Mouse (Mus musculus) heart, postnatal 0 days (tissue): Measurements from ENCODE around the gene Sema5a. TPM values are rescaled to one million over a fixed set of nuclear protein-coding genes. Genes with fewer than 3 reads are reported as not detected.

Source experiments
- ATAC-seq: fragments of 200-750 bp; cut with Nextera tagmentation; 2 replicates; pipeline ENCODE4 v1.8.0; 2017; ENCODE audit warnings: low read depth, moderate number of reproducible peaks, moderate library complexity; ENCODE audit not compliant: insufficient read depth
- DNase-seq: peaks from one replicate; pipeline ENCODE4 v3.0.0-alpha.2; 2016; ENCODE audit warnings: low spot score
- H3K27ac ChIP-seq: fragments of 300-500 bp; sonication (generic); 2 replicates; pipeline ENCODE4 v1.5.1; 2014; ENCODE audit warnings: low read depth, mild to moderate bottlenecking
- H3K27me3 ChIP-seq: fragments of 300-500 bp; sonication (generic); 2 replicates; pipeline ENCODE4 v1.6.1; 2014; ENCODE audit warnings: low read length, mixed read lengths; ENCODE audit not compliant: control insufficient read depth, insufficient read depth
- H3K36me3 ChIP-seq: fragments of 300-500 bp; sonication (generic); replicated peaks from 2 replicates; pipeline ENCODE4 v1.6.1; 2014; ENCODE audit warnings: low read length, mixed read lengths; ENCODE audit not compliant: control insufficient read depth, insufficient read depth
- H3K4me1 ChIP-seq: fragments of 300-500 bp; sonication (generic); 2 replicates; pipeline ENCODE4 v1.6.1; 2014; ENCODE audit warnings: antibody characterized with exemption; ENCODE audit not compliant: control insufficient read depth, insufficient read depth
- H3K4me2 ChIP-seq: fragments of 300-500 bp; sonication (generic); 2 replicates; pipeline ENCODE4 v1.6.1; 2014; ENCODE audit warnings: low read depth, mild to moderate bottlenecking, low read length, moderate library complexity
- H3K4me3 ChIP-seq: fragments of 300-500 bp; sonication (generic); 2 replicates; pipeline ENCODE4 v1.5.1; 2014; ENCODE audit warnings: low read depth, low read length
- H3K9ac ChIP-seq: fragments of 300-500 bp; sonication (generic); replicated peaks from 2 replicates; pipeline ENCODE4 v1.6.1; 2014; ENCODE audit warnings: low read depth, low read length, mixed read lengths
- H3K9me3 ChIP-seq: fragments of 300-500 bp; sonication (generic); replicated peaks from 2 replicates; pipeline ENCODE4 v1.6.1; 2016; ENCODE audit warnings: low read length; ENCODE audit not compliant: control insufficient read depth
- CTCF ChIP-seq: IDR thresholded peaks from 2 replicates; pipeline ENCODE4 v1.5.1; 2016; ENCODE audit warnings: antibody characterized with exemption, control low read depth, low read depth
- EP300 ChIP-seq: IDR thresholded peaks from 2 replicates; pipeline ENCODE4 v1.6.1; 2016; ENCODE audit warnings: antibody characterized with exemption, low read depth
- WGBS: fragments of 180-500 bp; shearing (Covaris S2); extraction: QIAGEN DNeasy Blood & Tissue Kit; methylation state at CpG from one replicate; pipeline ENCODE4 v1.1.7; 2014; 5-methylcytosine and 5-hydroxymethylcytosine counted together
- polyA plus RNA-seq: library from polyadenylated mRNA; unstranded; fragments of >200 nt; fragmentation: Nextera tagmentation; extraction: Ambion mirVana; gene quantifications from 2 replicates; pipeline ENCODE4 v1.2.1, GENCODE M21; 2015
- total RNA-seq: library from RNA; depleted of rRNA; stranded (reverse); fragments of >200 nt; gene quantifications from 2 replicates; pipeline ENCODE4 v1.2.3, GENCODE M21; 2014; ENCODE audit warnings: low replicate concordance

Gene Sema5a
- total and polyA plus RNA-seq, 2 experiments from 2014 or later, result 3.7 to 11.5 TPM

GRCm38 (mm10) chr15:32433833-32434155, 189.2 kb downstream of the Sema5a start:
- Histone ChIP-seq H3K9ac (no peak overlapping the region), H3K27ac (no peak overlapping the region), H3K36me3 (no peaks in the 10 kb centered on the region), H3K4me2 (no peak overlapping the region), H3K27me3 (no peaks in the 10 kb centered on the region), H3K4me3 (no peak overlapping the region), H3K9me3 (no peaks in the 10 kb centered on the region), H3K4me1 (0 out of 2 replicates have a peak, but pooled peaks cover 5% of the 10 kb centered on the region)
- ATAC-seq, result no peak
- no peak for TF ChIP-seq CTCF
- no peak for TF ChIP-seq EP300
- DNase-seq, result no peak

GRCm38 (mm10) chr15:32434274-32434673, 189.7 kb downstream of the Sema5a start:
- Histone ChIP-seq H3K4me2 (no peak overlapping the region), H3K4me1 (0 out of 2 replicates have a peak, but pooled peaks cover 5% of the 10 kb centered on the region), H3K9ac (no peak overlapping the region), H3K4me3 (no peak overlapping the region), H3K27me3 (no peaks in the 10 kb centered on the region), H3K27ac (no peak overlapping the region), H3K36me3 (no peaks in the 10 kb centered on the region), H3K9me3 (no peaks in the 10 kb centered on the region)
- ATAC-seq (no peak), DNase-seq (no peak)
- TF ChIP-seq CTCF, result no peak
- no peak for TF ChIP-seq EP300

- no peaks in the 10 kb centered on the region for H3K27me3 ChIP-seq
- H3K9ac ChIP-seq, result no peak overlapping the region
- no peak overlapping the region for H3K4me3 ChIP-seq
- peak; percentile 79 for TF ChIP-seq CTCF
- TF ChIP-seq EP300, result no peak
- 0 out of 2 replicates have a peak, but pooled peaks cover 5% of the 10 kb centered on the region for H3K4me1 ChIP-seq
- DNase-seq, result peak; percentile 52
- H3K4me2 ChIP-seq, result no peak overlapping the region
- ATAC-seq, result peak; percentile 41; the same call in 1 of the 2 replicates
- H3K27ac ChIP-seq, result no peak overlapping the region
- H3K9me3 ChIP-seq, result no peaks in the 10 kb centered on the region
- H3K36me3 ChIP-seq, result no peaks in the 10 kb centered on the region
- WGBS, result 12% methylated on average over 6 of the region's 6 CpGs
Observed at GRCm38 (mm10) chr15:32437654-32438053, 193.0 kb downstream of the Sema5a start.

GRCm38 (mm10) chr15:32442745-32443144, 198.1 kb downstream of the Sema5a start:
- H3K4me2 ChIP-seq, result no peak overlapping the region
- no peak overlapping the region for H3K9ac ChIP-seq
- H3K4me1 ChIP-seq, result no peaks in the 10 kb centered on the region
- TF ChIP-seq EP300 (no peak), CTCF (no peak)
- DNase-seq (no peak), ATAC-seq (no peak)
- H3K36me3 ChIP-seq, result no peaks in the 10 kb centered on the region
- 83% methylated on average over 4 of the region's 4 CpGs for WGBS
- no peak overlapping the region for H3K27ac ChIP-seq
- no peaks in the 10 kb centered on the region for H3K9me3 ChIP-seq
- no peak overlapping the region for H3K4me3 ChIP-seq
- no peaks in the 10 kb centered on the region for H3K27me3 ChIP-seq

- WGBS, result 68% methylated on average over 7 of the region's 7 CpGs
- no peak for TF ChIP-seq CTCF
- no peak for TF ChIP-seq EP300
- no peak overlapping the region for H3K9ac ChIP-seq
Observed at GRCm38 (mm10) chr15:32447558-32448349, 203.1 kb downstream of the Sema5a start.

GRCm38 (mm10) chr15:32459046-32459445, 214.4 kb downstream of the Sema5a start:
- no peak overlapping the region for H3K4me2 ChIP-seq
- no peaks in the 10 kb centered on the region for H3K27me3 ChIP-seq
- H3K4me1 ChIP-seq, result no peaks in the 10 kb centered on the region
- TF ChIP-seq EP300 (no peak), CTCF (no peak)
- no peak overlapping the region for H3K27ac ChIP-seq
- H3K9me3 ChIP-seq, result no peaks in the 10 kb centered on the region
- ATAC-seq (no peak), DNase-seq (no peak)
- H3K9ac ChIP-seq, result no peak overlapping the region
- H3K36me3 ChIP-seq, result no peaks in the 10 kb centered on the region
- WGBS, result 55% methylated on average over 2 of the region's 2 CpGs
- no peak overlapping the region for H3K4me3 ChIP-seq

More at GRCm38 (mm10) chr15:32447558-32448349, 203.1 kb downstream of the Sema5a start:
- Histone ChIP-seq H3K36me3 (no peaks in the 10 kb centered on the region), H3K9me3 (no peaks in the 10 kb centered on the region), H3K4me2 (no peak overlapping the region), H3K27ac (no peak overlapping the region), H3K4me1 (no peaks in the 10 kb centered on the region), H3K4me3 (no peak overlapping the region), H3K27me3 (no peaks in the 10 kb centered on the region)
- no peak for ATAC-seq
- no peak for DNase-seq
